Mouse (Mus musculus) kidney, adult 2 months (tissue): Measurements from ENCODE around the gene Rnf144b. TPM values are rescaled to one million over a fixed set of nuclear protein-coding genes. Genes with fewer than 3 reads are reported as not detected.

Experiments used
- DNase-seq: peaks from one replicate; pipeline ENCODE4 v3.0.0; 2021
- H3K27ac ChIP-seq: fragments of 200-500 bp; 2 replicates; pipeline ENCODE4 v1.5.1; 2012; ENCODE audit warnings: low read depth, low read length, control low read depth, inconsistent platforms; ENCODE audit not compliant: insufficient read depth
- H3K27me3 ChIP-seq: fragments of 200-500 bp; replicated peaks from 2 replicates; pipeline ENCODE4 v1.6.1; 2012; ENCODE audit warnings: mild to moderate bottlenecking, moderate library complexity, low read length, inconsistent platforms; ENCODE audit not compliant: control insufficient read depth, insufficient read depth
- H3K36me3 ChIP-seq: fragments of 200-500 bp; 2 replicates; pipeline ENCODE4 v1.6.1; 2012; ENCODE audit warnings: mild to moderate bottlenecking, moderate library complexity, low read length, inconsistent platforms; ENCODE audit not compliant: control insufficient read depth, insufficient read depth
- H3K4me1 ChIP-seq: fragments of 200-500 bp; 2 replicates; pipeline ENCODE4 v1.6.1; 2011; ENCODE audit warnings: low read length; ENCODE audit not compliant: control insufficient read depth, insufficient read depth
- H3K4me3 ChIP-seq: fragments of 200-500 bp; 2 replicates; pipeline ENCODE4 v1.5.1; 2011; ENCODE audit warnings: mild to moderate bottlenecking, low read depth, low read length, control low read depth; ENCODE audit not compliant: insufficient read depth
- CTCF ChIP-seq: fragments of 200-500 bp; conservative IDR thresholded peaks from 2 replicates; pipeline ENCODE4 v1.5.1; 2011; ENCODE audit warnings: low read depth, mild to moderate bottlenecking, control low read depth, low read length, moderate library complexity, mixed read lengths; ENCODE audit not compliant: insufficient read depth, insufficient read length
- POLR2A ChIP-seq: fragments of 200-500 bp; IDR thresholded peaks from one replicate; pipeline ENCODE4 v1.6.1; 2011; ENCODE audit warnings: low read depth, low read length, control low read depth
- WGBS: fragments of 180-500 bp; shearing (Covaris S2); methylation state at CpG from one replicate; pipeline ENCODE4 v1.1.7; 2018; 5-methylcytosine and 5-hydroxymethylcytosine counted together
- polyA plus RNA-seq: library from polyadenylated mRNA; depleted of rRNA; stranded (reverse); fragments of >200 nt; gene quantifications from 2 replicates; pipeline ENCODE4 v1.2.3, GENCODE M21; 2012

The Rnf144b gene
- polyA plus RNA-seq, 1 experiment, result 3.1 TPM

DNA sequence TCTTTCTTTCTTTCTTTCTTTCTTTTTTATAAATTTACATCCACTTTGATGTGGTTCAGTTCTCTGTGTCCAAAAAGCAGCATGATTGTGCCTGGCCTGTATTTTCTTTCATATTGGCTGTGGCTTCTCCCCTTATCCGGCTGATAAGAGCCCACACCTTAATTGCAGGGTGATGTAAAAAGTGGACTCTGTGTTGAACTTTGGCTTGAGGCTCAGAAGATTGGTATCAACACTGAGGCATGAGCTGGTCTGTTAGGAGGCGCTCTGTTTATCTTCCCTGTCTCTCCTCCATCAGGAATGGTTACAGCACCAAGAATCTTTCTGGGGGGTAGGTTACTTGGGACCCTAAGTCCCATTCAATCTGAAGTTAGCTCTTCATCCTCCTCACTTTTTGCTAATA, 69.7 kb downstream of the Rnf144b start:
- H3K4me3 ChIP-seq, result no peak overlapping the region
- TF ChIP-seq CTCF (no peak), POLR2A (no peak)
- DNase-seq, result no peak
- no peaks in the 10 kb centered on the region for H3K36me3 ChIP-seq
- H3K27me3 ChIP-seq, result no peaks in the 10 kb centered on the region
- H3K27ac ChIP-seq, result no peak overlapping the region
- no peaks in the 10 kb centered on the region for H3K4me1 ChIP-seq
- 87% methylated on average over 2 of the region's 2 CpGs for WGBS

- H3K27ac ChIP-seq, result no peak overlapping the region
These were observed 70.3 kb downstream of the Rnf144b start for GRCm38 (mm10) chr13:47192771-47193170.

DNA sequence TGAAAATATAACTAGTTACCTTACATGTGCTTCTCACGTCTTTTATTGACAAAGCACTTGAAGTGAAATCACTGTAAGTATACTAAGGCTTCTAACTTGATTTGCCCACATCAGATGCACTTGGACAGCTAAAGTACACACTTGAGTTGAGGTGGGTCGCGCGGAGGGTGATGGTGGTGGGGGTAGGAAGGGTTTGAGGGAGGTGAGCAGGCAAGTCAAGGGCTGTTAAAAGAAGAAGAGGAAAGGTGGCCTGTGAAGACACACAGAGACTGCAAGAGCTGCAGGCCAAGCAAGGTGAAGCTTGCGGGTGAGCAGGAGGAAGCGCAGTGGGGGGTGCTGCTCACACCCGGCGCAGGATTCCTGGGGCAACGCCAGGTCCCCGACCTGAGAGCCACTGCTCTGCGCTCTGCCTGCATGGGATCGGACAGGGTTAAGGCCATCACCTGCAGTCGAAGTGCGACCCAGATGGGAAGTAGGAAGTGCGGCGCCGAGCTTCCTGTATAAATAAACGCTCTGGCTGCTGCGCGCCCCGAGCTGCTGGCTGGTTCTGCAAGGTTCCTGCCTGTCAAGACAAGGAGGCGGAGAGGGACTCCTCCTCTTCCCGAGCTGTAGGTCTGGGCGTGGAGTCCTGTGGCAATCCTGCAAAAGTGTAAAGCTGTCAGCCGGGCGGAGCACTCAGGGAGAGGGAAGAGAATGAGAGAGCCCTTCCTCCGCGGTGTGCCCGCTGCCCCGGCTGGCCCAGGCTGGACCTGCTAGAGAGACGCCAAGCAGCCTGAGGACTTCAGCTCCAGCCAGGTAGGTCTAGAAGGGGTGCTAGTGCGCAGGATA, 71.1 kb downstream of the Rnf144b start:
- H3K27me3 ChIP-seq, result no peaks in the 10 kb centered on the region
- H3K4me1 ChIP-seq, result no peaks in the 10 kb centered on the region
- TF ChIP-seq POLR2A, result peak; percentile 57
- no peak for TF ChIP-seq CTCF
- H3K4me3 ChIP-seq, result peak overlapping the region; percentile 66
- 7% methylated on average over 32 of the region's 32 CpGs for WGBS
- H3K36me3 ChIP-seq, result no peaks in the 10 kb centered on the region
- peak; percentile 85 for DNase-seq
- H3K27ac ChIP-seq, result peak overlapping the region; percentile 21; the same call in 1 of the 2 replicates

More at GRCm38 (mm10) chr13:47192771-47193170, 70.3 kb downstream of the Rnf144b start:
- no peak overlapping the region for H3K4me3 ChIP-seq
- WGBS, result 84% methylated on average over 5 of the region's 5 CpGs
- TF ChIP-seq POLR2A, result no peak
- TF ChIP-seq CTCF, result no peak
- H3K36me3 ChIP-seq, result no peaks in the 10 kb centered on the region
- no peak for DNase-seq
- H3K27me3 ChIP-seq, result no peaks in the 10 kb centered on the region
- H3K4me1 ChIP-seq, result no peaks in the 10 kb centered on the region

DNA sequence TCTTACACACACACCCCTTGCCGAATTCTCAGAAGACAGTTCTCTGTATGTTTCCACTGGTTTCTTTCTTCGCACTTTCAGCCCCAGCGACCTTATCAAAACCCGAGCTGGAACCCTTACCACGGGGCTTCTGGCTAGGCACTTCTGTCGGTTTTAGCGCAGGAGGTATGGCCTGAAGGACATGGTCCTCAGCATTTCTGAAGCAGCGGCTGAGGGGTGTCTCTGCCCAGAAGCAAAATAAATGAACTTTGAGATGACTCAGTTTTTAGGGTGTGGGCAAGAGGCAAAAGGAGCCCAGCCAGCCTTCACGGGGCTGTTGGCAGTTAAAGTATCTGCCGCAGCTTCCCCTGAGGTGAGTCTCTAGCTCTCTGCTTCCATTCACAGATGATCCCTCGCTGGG, 72.2 kb downstream of the Rnf144b start:
- H3K27ac ChIP-seq, result 0 out of 2 replicates have a peak overlapping the region, but pooled peaks have one; percentile 28
- H3K4me1 ChIP-seq, result no peaks in the 10 kb centered on the region
- TF ChIP-seq POLR2A, result no peak
- no peak for TF ChIP-seq CTCF
- H3K27me3 ChIP-seq, result no peaks in the 10 kb centered on the region
- no peak for DNase-seq
- 16% methylated on average over 11 of the region's 11 CpGs for WGBS
- peak overlapping the region; percentile 43 for H3K4me3 ChIP-seq
- no peaks in the 10 kb centered on the region for H3K36me3 ChIP-seq

GRCm38 (mm10) chr13:47195491-47195890, 73.0 kb downstream of the Rnf144b start:
- Histone ChIP-seq H3K36me3 (no peaks in the 10 kb centered on the region), H3K4me3 (no peak overlapping the region), H3K27me3 (no peaks in the 10 kb centered on the region), H3K27ac (no peak overlapping the region), H3K4me1 (no peaks in the 10 kb centered on the region)
- TF ChIP-seq CTCF (no peak), POLR2A (no peak)
- DNase-seq, result no peak
- WGBS, result 66% methylated on average over 4 of the region's 4 CpGs

GRCm38 (mm10) chr13:47200011-47200670, 77.7 kb downstream of the Rnf144b start:
- no peak overlapping the region for H3K27ac ChIP-seq
- H3K4me1 ChIP-seq, result no peaks in the 10 kb centered on the region
- WGBS, result 66% methylated on average over 12 of the region's 12 CpGs
- TF ChIP-seq CTCF (no peak), POLR2A (no peak)
- no peak overlapping the region for H3K4me3 ChIP-seq
- H3K36me3 ChIP-seq, result no peaks in the 10 kb centered on the region
- H3K27me3 ChIP-seq, result no peaks in the 10 kb centered on the region
- DNase-seq, result no peak

DNA sequence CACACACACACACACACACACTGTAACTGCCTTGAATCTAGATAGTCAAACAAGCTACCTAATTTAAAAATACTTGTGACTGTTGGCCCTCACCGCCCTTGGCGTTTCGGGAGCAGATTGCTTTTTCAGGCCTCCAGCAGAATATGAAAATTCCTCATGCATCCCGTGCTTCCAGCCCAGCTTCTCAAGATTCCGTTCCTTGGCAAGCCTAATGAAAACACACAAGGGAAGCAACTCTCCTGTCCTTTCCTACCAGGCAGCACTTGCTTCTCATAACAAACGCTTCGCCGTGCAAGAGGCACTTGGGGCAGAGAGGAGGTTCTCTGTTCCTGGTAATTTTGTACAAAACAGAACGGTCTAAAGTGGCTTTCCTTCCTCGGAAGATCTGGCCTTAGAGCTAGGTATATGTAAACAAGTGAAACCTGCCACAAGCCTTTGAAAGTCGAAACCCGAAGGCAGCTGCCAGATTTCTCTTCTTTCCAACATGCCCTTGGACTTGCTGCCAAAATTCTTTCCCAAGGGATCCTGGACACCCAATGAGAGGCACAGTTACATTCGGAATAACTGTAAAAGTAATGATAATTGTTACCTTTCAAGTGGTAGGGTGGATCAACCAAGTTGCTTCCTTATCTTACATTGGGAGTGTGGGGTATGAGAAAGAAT, 79.6 kb downstream of the Rnf144b start:
- no peak for TF ChIP-seq POLR2A
- no peak for TF ChIP-seq CTCF
- 44% methylated on average over 13 of the region's 13 CpGs for WGBS
- Histone ChIP-seq H3K4me1 (no peaks in the 10 kb centered on the region), H3K36me3 (no peaks in the 10 kb centered on the region), H3K27me3 (no peaks in the 10 kb centered on the region), H3K27ac (no peak overlapping the region), H3K4me3 (no peak overlapping the region)
- DNase-seq, result peak; percentile 38
